ENCODE assay signal across 8 mouse cellular contexts in genomic region chr15:98091841-98092240, GRCm38 (mm10). TPM values are rescaled to one million over a fixed set of nuclear protein-coding genes. Genes with fewer than 3 reads are reported as not detected.
DNase-seq lines count a peak whose midpoint lies in the region; ATAC-seq and TF ChIP-seq lines count a peak whose summit lies in the region.
"Had no signal": no experiment of that assay in that cellular context is flagged by ENCODE, and none has a peak within 500 bp of the region (broad histone marks: within the 10 kb centered on the region; RNA-seq: fewer than 3 reads in every experiment).

No protein-coding gene starts in this region.

- H3K27ac ChIP-seq in neural tube, embryonic 11.5 days (ENCODE audit: low read depth, low read length): no peak overlapping the region
- H3K27ac ChIP-seq in forebrain, embryonic 14.5 days (ENCODE audit: low read depth, low read length): no peak overlapping the region
- no peak overlapping the region for H3K27ac ChIP-seq in limb, embryonic 15.5 days
- H3K27ac ChIP-seq in stomach, postnatal 0 days (replicated peaks): no peak overlapping the region

- no peaks in the 10 kb centered on the region for H3K36me3 ChIP-seq in neural tube, embryonic 11.5 days (ENCODE audit: control insufficient read depth, insufficient read depth, low read length)
- peaks cover 4% of the 10 kb centered on the region; the same call in 1 of the 2 replicates for H3K36me3 ChIP-seq in forebrain, embryonic 14.5 days (ENCODE audit: control insufficient read depth, insufficient read depth, low read length)
- H3K36me3 ChIP-seq in limb, embryonic 15.5 days: peaks cover 9% of the 10 kb centered on the region; the same call in 1 of the 2 replicates
- no peaks in the 10 kb centered on the region for H3K36me3 ChIP-seq in stomach, postnatal 0 days (ENCODE audit: control insufficient read depth, insufficient read depth, low read length)

- peaks cover 12% of the 10 kb centered on the region for H3K4me1 ChIP-seq in neural tube, embryonic 11.5 days (ENCODE audit: control insufficient read depth, insufficient read depth, low read length)
- no peaks in the 10 kb centered on the region; the same call in 1 of the 2 replicates for H3K4me1 ChIP-seq in forebrain, embryonic 14.5 days (ENCODE audit: control insufficient read depth, insufficient read depth, low read length)
- H3K4me1 ChIP-seq in limb, embryonic 15.5 days: peaks cover 13% of the 10 kb centered on the region
- peaks cover 4% of the 10 kb centered on the region for H3K4me1 ChIP-seq in stomach, postnatal 0 days (replicated peaks; ENCODE audit: control insufficient read depth, insufficient read depth)

- H3K4me2 ChIP-seq in neural tube, embryonic 11.5 days (ENCODE audit: low read depth): peak overlapping the region; percentile 66
- H3K4me2 ChIP-seq in forebrain, embryonic 14.5 days (ENCODE audit: low read length): peak overlapping the region; percentile 66
- H3K4me2 ChIP-seq in limb, embryonic 15.5 days: peak overlapping the region; percentile 63
- peak overlapping the region; percentile 77 for H3K4me2 ChIP-seq in stomach, postnatal 0 days (replicated peaks; ENCODE audit: low read depth)

- H3K9me3 ChIP-seq in neural tube, embryonic 11.5 days (ENCODE audit: control insufficient read depth, low read length): no peaks in the 10 kb centered on the region
- no peaks in the 10 kb centered on the region for H3K9me3 ChIP-seq in forebrain, embryonic 14.5 days (replicated peaks; ENCODE audit: control insufficient read depth, low read length)
- no peaks in the 10 kb centered on the region for H3K9me3 ChIP-seq in limb, embryonic 15.5 days
- H3K9me3 ChIP-seq in stomach, postnatal 0 days (ENCODE audit: control insufficient read depth, low read length): no peaks in the 10 kb centered on the region

- no peak for DNase-seq in neural tube, embryonic 11.5 days (ENCODE audit: low spot score)
- DNase-seq in neural tube, embryonic 10.5 days (ENCODE audit: extremely low spot score, low spot score): no peak
- DNase-seq in forebrain, embryonic 14.5 days (ENCODE audit: low spot score): no peak
- DNase-seq in stomach, postnatal 0 days (ENCODE audit: low spot score): no peak
- DNase-seq in ovary, postnatal 10 days (ENCODE audit: low spot score): no peak
- DNase-seq in urinary bladder, postnatal 14 days (ENCODE audit: low spot score): no peak
- DNase-seq: kidney, adult 18-20 months had no signal

- 36% methylated on average over 4 of the region's 4 CpGs for WGBS in neural tube, embryonic 11.5 days
- WGBS in forebrain, embryonic 14.5 days: 34% methylated on average over 4 of the region's 4 CpGs
- 20% methylated on average over 4 of the region's 4 CpGs for WGBS in limb, embryonic 15.5 days
- 10% methylated on average over 4 of the region's 4 CpGs for WGBS in stomach, postnatal 0 days

- no peak for ATAC-seq in neural tube, embryonic 11.5 days (ENCODE audit: insufficient read depth, low FRiP score, low TSS enrichment)
- ATAC-seq in forebrain, embryonic 14.5 days: no peak
- no peak for ATAC-seq in limb, embryonic 15.5 days (ENCODE audit: insufficient number of reproducible peaks, low FRiP score, low TSS enrichment, low read depth)
- no peak for ATAC-seq in stomach, postnatal 0 days (ENCODE audit: low FRiP score, low TSS enrichment)

- TF ChIP-seq EP300 in stomach, postnatal 0 days (optimal IDR thresholded peaks at IDR 0.05): peak; percentile 40

- peak overlapping the region; percentile 92 for H3K9ac ChIP-seq in neural tube, embryonic 11.5 days (ENCODE audit: low read length)
- H3K9ac ChIP-seq in forebrain, embryonic 14.5 days (ENCODE audit: low read length): peak overlapping the region; percentile 89; the same call in 1 of the 2 replicates
- H3K9ac ChIP-seq in limb, embryonic 15.5 days: no peak overlapping the region
- 0 out of 2 replicates have a peak overlapping the region, but pooled peaks have one; percentile 23 for H3K9ac ChIP-seq in stomach, postnatal 0 days (ENCODE audit: low read length)

- no peak for TF ChIP-seq CTCF in stomach, postnatal 0 days (IDR thresholded peaks at IDR 0.05; ENCODE audit: low read depth)

- no peaks in the 10 kb centered on the region for H3K27me3 ChIP-seq in neural tube, embryonic 11.5 days (ENCODE audit: control insufficient read depth, insufficient read depth, low read length)
- H3K27me3 ChIP-seq in forebrain, embryonic 14.5 days (replicated peaks; ENCODE audit: control insufficient read depth, insufficient read depth, low read length): no peaks in the 10 kb centered on the region
- H3K27me3 ChIP-seq in limb, embryonic 15.5 days: no peaks in the 10 kb centered on the region
- no peaks in the 10 kb centered on the region for H3K27me3 ChIP-seq in stomach, postnatal 0 days (ENCODE audit: control insufficient read depth, insufficient read depth, low read length)

- peak overlapping the region; percentile 97 for H3K4me3 ChIP-seq in neural tube, embryonic 11.5 days (ENCODE audit: low read depth, low read length)
- peak overlapping the region; percentile 90 for H3K4me3 ChIP-seq in forebrain, embryonic 14.5 days (ENCODE audit: low read depth, low read length)
- H3K4me3 ChIP-seq in limb, embryonic 15.5 days: peak overlapping the region; percentile 85
- peak overlapping the region; percentile 90; the same call in 1 of the 2 replicates for H3K4me3 ChIP-seq in stomach, postnatal 0 days (ENCODE audit: low read depth, low read length)

RNA-seq across cellular contexts. Expression of gene Pfkm, which starts 0.5 kb away (rescaled TPM):
- polyA plus RNA-seq in neural tube, embryonic 11.5 days (2014; fragmentation: Nextera tagmentation; extraction: Ambion mirVana): 36.2 and 41.3 TPM in 2 replicates
- 65.0 and 73.6 TPM in 2 replicates for polyA plus RNA-seq in forebrain, embryonic 14.5 days (2014; fragmentation: Nextera tagmentation; extraction: Ambion mirVana)
- polyA plus RNA-seq in limb, embryonic 15.5 days (2015; fragmentation: Nextera tagmentation; extraction: Ambion mirVana): 47.5 and 77.4 TPM in 2 replicates
- 15.5 and 16.7 TPM in 2 replicates for polyA plus RNA-seq in stomach, postnatal 0 days (2015; fragmentation: Nextera tagmentation; extraction: Ambion mirVana)

RNA-seq across cellular contexts. Expression of gene Senp1, which starts 1.7 kb away (rescaled TPM):
- 40.1 and 41.0 TPM in 2 replicates for polyA plus RNA-seq in neural tube, embryonic 11.5 days (2014; fragmentation: Nextera tagmentation; extraction: Ambion mirVana)
- 21.7 and 24.8 TPM in 2 replicates for polyA plus RNA-seq in forebrain, embryonic 14.5 days (2014; fragmentation: Nextera tagmentation; extraction: Ambion mirVana)
- polyA plus RNA-seq in limb, embryonic 15.5 days (2015; fragmentation: Nextera tagmentation; extraction: Ambion mirVana): 28.6 and 29.3 TPM in 2 replicates
- 10.0 and 10.8 TPM in 2 replicates for polyA plus RNA-seq in stomach, postnatal 0 days (2015; fragmentation: Nextera tagmentation; extraction: Ambion mirVana)
